Mouse (Mus musculus) granulocyte monocyte progenitor cell, adult 5-6 weeks (primary cell): ENCODE data around the gene Gm11639. TPM values are rescaled to one million over a fixed set of nuclear protein-coding genes. Genes with fewer than 3 reads are reported as not detected.
A peak's percentile ranks its signal among the peaks of the same experiment; 100 is the strongest.

ENCODE experiments used
- ATAC-seq: replicated peaks from 2 replicates; pipeline ENCODE4 v1.8.0; 2016; ENCODE audit warnings: mild to moderate bottlenecking, moderate TSS enrichment, inconsistent platforms; ENCODE audit not compliant: poor library complexity, severe bottlenecking
- total RNA-seq, 2 experiments: library from RNA; stranded (forward) in 1 of 2; stranded (reverse) in 1 of 2; fragments of 200-712, 200-1000 nt in 1 of 2; fragments of >200 nt in 1 of 2; fragmentation: Nextera tagmentation in 1 of 2; gene quantifications; 2 replicates each; pipeline ENCODE4 v1.2.3; 2014 to 2017

Gm11639 gene
- total RNA-seq, 2 experiments from 2014 or later, result not detected

DNA sequence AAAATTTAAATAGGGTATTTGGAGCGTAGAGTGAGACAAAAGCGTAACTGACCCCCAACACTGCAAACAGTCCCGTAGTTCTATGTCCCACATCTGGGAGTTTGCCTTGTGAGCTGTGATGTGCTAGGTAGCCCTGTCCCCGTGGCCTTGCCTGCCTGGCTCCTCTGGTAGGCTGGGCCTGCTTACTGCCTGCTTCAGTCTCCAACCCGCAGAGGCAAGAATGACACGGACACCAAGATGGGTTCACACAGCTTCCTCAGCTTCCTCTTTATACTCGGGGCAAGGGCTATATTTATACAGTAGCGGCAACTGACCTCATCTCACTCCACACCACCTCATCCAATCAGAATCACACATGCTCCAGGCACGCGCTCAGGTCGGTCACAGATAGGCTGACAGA is 10.7 kb upstream of the Gm11639 start:
- peak; percentile 59 for ATAC-seq

DNA sequence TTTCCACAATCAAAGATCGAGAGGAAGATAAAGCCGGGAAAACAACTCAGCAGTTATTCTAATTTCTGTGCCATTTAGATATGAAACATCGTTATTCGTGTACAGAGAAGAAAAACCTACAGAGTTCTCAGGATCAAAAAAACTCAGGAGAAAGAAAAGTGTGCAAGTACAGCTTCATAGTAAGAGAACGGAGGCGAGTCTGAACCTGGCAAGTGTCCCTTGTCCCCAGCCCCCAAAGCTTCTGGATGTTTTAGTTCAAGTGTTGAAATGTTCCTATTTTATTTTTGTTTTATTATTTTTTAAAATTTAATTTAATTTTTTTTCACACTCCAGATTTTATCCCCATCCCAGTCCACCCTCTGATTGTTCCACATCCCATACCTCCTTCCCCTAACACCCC is 7.7 kb downstream of the Gm11639 start:
- no peak for ATAC-seq

DNA sequence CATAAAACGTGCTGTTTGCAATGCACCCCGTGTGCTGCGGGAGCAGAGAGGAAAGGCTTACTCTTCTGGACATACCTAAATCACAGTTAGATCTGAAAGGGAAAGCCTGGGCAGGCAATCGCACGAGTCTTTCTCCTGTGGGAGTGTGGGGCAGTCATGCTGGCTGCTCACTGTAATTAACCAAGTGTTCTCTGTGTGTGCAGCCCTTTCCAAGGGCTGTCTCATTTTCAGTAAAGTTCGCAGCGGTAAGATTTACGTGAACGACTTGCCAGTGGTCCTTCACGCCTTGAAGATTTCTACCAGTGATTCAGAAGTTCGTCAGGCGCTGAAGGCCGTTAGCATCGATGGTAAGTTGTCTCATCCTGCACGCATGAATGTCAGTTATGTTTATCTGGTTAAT is 18.6 kb downstream of the Gm11639 start:
- no peak for ATAC-seq

DNA sequence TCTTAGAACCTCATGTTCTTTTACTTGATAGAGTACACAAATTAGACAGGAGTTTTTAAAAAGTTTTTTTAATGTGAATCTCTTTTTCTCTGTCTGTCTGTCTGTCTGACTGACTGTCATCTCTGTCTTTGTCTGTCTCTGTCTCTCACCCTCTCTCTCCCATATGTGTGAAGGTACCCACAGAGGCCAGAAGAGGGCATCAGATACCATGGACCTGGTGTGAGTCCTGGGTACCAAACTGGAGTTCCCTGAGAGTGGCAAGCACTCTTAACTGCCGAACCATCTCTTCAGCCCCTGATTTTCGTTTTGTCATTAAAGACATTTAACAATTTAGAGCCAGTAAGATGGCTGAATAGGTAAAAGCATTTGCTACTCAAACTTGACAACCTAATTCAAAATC is 21.6 kb downstream of the Gm11639 start:
- ATAC-seq, result no peak

DNA sequence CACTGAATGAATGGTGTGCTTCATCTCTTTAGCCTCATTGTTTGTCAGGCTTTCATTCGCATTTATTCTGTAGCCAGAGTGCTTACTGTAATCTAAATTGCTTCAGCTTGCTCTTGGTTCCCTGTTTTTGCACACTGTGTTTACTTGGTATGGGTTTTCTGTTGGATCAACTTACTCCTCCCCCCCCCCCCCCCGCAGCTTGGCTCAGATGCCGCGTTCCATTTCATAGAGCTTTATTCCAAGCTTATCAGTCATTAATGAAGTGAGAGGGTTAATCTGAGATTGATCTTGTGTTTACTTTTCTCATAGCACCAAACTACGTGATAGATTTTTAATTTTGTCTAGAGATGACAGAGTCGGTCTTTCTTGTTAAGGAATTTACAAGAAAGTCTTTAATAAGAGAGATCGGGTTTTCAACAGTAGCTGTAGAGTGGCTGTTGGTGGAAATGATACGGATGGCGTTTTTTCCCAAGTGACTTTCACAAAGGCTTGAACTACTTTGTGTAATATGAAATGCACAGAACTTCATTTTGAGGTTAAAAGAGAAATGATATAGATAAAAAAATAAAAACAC is 59.6 kb downstream of the Gm11639 start:
- ATAC-seq, result no peak

DNA sequence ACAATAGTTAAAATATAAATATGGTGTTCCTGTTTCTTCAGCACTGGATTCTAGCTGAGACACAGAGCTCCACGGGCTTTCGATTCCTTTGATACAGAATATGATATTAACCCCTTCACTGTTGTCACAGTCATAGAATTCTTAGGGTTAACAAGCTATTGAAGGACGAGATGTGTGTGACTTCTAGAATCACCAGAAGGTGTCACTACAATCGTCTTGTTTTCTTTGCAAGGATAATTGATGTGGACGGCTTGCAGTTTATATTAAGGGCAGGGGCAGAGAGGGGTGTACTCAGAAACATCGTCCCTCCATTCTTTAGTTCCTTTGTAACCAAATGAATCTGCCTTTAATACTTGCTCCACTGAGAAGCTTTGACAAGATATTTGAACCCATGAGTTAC is 80.3 kb downstream of the Gm11639 start:
- ATAC-seq, result no peak

DNA sequence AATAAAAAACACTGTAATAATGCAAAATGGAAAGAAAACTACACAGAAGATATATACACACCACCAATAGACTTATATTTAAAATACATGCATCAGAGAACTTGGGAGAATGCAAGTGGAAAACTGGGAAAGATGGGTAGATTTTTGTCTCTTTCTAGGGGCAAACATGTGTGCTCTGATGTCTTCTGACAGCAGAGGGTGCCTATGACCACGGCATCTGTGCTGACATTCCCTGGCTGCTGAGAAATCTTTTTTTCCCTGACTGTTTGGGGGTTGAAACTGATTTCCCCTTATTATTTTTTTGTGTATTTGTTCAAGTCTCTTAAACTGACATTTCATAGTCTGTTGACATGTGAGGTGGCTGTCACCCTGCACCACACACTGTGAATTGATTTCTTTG is 81.6 kb downstream of the Gm11639 start:
- no peak for ATAC-seq

DNA sequence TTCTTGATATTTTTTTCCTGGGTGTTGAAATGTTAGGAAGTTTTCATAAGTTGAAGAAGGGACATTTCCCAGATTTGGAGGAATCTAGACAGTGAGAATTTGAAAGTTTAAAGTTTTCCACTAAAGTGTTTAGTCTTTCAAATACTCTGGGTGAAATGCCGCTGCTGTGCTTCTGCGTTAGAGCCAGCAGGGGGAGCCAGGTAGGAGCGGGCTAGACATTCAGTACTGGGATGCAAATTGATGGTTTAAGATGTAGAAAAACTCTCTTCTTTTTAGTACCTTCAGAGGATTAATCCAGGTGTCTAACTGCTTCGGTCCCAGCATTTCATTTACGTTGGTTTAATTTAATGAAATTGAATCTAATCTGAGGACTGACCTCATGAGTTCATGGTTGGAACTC is 82.6 kb downstream of the Gm11639 start:
- ATAC-seq, result peak; percentile 68

DNA sequence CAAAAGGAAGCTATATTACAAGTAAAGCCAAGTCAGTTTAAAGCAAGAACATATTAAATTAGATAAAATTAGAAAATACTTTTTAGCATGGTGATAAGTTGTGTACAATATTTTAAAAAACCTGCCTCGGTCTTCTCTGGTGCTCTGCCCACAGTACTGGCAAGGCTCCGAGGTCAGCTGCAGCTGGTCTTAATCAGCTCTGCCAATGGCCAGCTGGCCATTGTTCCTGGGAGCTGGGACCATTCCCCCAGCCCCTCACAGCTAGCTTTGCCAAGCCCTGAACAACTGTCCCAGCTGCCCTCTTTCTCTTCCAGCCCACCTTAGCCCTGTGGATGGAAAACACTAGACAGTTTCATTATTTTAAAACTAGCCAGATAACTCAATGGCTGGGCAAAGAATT is 93.3 kb downstream of the Gm11639 start:
- no peak for ATAC-seq

DNA sequence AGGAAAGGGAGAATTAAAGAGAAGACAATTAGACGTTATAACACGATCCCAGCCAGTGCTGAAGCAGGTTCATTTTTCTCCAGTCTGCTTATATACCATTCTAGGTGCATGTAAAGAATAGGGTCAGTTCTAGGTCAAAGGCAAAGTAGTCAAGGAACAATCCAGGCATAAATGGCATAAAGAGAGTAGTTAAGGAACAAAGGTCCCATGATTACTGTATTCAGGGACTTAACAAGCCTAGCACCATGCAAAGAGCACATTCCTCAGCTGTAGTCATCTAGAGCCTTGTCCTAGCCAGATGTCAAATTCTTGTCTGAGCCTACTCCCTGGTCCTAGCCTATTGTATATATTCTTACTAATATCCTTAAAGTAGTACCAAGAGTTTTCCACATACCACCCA is 259.2 kb downstream of the Gm11639 start:
- ATAC-seq, result no peak

DNA sequence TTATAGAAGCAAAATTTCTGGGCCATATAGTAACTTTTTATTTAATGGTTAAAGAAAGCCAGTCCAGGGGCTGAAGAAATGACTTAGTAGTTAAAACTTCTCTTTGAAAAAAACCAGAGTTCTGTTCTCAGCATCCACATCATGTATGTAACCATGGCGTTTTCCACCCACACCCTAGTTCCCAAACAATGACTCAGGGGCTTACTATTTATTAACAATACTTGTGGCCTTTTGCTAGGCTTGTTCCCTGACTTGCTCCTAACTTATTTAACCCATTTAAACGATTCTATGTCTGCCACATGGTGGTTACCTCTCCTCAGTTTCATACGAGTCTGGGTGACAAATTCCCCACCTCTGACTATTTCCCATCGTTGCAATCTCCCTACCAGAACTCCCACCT is 266.8 kb downstream of the Gm11639 start:
- ATAC-seq, result no peak

DNA sequence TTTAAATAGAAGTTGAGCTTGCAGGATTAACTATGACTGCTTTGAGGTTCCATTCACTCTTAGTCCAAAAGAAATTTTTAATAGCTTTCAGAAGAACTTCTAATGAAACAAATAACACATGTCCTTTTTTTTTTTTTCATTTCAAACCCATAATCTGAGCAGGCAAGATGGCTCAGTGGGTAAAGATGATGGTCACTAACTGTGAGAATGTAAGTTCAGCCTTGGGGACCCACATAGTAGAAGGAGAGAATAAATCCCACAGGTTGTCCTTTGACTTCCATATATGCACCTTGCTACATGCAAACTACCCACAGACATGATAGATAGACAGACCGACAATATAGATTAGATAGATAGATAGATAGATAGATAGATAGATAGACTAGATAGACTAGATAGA is 282.4 kb downstream of the Gm11639 start:
- no peak for ATAC-seq

DNA sequence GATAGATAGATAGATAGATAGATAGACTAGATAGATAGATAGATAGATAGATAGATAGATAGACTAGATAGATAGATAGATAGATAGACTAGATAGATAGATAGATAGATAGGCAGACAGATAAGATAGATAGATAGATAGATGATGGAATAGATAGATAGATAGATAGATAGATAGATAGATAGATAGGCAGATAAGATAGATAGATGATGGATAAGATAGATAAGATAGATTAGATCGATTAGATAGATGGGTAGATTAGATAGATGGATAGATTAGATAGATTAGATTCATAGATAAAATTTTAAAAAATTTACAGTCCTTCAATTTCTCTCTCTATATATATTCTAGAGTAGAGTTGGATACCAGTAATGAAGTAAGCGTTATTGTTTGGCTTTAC is 282.9 kb downstream of the Gm11639 start:
- no peak for ATAC-seq

DNA sequence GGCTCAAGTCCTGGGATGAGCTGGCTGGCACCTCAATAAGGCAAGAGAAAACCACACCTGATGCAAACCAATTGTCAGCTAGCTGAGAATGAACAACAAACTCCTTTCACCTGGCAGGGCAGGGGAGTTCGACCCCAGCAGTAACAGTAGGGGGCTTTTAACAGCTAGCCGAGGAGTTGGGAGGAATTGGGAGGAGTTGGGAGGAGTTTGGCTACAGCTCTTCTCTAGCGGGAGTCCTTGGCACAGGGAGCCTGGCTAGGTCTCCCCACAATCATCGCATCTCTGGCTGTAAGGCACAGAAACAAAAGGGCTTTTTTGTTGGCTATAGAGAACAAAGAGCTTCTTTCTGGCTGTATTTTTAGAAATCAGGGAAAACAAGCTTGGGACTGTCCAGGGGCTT is 285.8 kb downstream of the Gm11639 start:
- ATAC-seq, result no peak

DNA sequence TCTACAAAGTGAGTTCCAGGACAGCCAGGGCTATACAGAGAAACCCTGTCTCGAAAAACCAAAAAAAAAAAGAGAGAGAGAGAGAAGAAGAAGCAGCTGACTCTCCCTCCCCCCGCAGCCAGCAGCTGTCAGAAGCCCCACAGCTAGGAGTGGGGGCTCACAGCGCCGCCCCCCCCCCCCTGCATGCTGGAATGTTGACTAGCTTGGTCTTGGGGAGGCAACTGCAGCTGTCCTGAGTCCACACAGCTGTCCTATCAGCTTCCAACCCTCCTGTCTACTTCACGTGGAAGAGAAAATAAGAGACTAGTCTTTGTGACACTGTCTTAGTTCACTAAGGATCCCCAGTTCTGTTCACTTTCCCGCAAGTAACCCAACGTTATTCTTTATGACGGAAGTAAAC is 287.0 kb downstream of the Gm11639 start:
- ATAC-seq, result no peak

DNA sequence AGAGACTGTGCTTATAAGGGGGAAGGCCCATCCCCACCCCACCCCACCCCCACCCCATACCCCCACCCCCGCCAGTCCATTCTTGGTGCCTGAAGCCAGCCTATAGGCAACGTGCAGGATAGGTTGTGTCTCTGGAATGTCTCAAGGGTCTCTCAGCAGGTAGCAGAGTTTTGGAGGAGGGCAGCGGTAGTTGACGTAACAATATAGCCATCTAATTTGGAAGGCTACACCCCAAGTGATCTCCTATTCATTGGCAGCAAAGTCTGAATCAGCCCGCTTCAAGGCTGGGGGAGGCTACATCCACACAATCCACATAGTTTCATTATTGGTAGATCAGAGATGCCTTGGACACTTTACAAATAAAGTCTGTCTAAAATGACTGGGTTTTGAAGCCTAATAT is 292.5 kb downstream of the Gm11639 start:
- ATAC-seq, result no peak

DNA sequence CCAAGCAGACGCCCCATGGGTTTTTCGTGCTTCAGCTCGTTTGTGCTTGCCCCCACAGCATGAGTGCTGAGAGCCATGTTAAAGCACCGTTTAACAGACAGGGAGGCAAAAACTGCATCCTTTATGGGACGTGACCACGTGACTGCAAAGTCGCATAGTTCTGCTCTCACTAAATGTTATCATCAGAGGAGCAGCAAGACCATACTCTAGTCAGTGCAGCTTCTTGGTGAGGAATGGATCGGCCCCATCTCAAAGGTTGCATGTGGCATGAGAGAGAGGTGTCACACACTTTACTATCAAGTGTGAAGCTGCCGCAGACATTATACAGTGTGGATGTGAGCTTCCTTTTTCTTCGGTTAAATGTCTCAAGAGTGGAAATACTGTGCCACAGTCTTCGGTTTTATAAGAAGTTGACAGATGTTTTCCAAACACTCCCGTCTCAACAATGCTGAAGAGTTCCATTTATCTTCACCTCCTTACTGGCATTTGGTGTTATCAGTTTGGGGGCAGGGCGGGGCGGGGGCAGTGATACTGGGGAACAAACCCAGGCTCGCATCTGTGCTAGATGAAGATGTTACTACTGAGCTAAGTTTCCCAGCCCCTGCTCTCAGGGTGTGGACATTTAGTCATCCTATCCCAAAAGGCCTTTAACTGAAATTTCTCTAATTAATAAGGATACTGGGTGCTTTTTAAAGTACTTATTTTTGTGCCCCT is 296.0 kb downstream of the Gm11639 start:
- ATAC-seq, result no peak

DNA sequence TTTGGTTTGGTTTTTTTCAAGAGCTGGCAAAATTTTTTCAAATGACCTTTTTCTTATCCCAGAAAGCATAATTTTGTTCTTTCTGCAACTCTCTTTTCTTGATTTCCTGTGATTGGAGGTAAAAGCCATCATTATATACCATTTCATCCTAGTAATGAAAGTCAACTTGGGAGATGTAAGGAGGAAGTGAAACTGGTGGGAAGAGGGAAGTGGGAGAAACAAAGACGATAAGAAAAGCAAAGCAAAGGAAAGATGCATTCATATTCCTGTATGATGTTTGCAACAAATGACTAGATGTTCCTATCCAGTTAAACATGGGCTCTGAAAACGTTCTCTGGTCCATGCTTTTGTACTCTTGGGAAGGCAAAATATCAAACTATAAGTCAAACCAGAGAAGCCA is 323.7 kb downstream of the Gm11639 start:
- peak; percentile 56 for ATAC-seq

DNA sequence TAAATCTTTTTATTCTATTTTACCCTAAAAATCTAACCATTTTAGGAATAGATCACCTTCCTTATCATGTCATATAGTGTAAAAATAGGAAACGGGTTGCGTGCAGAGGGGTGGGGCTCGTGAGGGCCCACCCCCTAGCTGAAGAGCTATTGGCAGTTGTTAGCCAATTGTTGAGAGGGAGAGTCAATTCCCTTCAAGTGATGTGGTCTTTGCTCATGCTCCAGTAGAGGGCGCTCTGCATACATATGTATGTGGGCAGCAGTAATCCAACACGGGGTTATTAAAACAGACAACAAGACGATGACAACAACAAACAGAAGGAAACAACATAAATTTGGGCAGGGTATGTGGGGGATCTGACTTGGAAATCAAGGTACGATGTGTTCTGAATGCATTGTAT is 335.6 kb downstream of the Gm11639 start:
- peak; percentile 59 for ATAC-seq

DNA sequence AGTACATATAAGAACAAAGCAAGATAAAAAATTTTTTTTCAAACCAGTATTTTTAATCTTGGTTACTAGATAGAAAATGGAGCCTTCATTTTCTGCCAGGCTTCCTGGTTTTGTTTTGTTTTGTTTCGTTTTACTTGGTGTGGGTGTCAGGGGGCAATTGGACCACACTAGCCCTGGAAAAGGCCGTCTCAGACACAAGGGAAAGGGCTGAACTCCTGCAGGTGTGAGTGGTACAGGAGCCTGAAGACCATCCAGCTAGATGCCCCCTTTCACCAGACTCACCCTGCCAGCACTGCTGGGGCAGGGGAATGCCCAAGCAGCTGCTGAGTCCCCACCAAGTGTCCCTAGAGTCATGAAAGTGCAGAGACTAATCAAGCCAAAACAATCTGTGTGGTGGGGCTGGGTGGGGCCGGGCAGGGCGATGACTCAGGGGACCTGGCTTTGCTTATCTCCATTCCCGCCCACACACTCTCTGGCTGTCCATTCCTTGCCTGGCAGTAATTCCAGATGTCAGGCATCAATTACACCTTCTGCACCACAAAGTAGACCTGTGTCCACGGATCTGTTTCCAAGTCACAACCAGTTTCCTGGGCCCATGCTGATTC is 343.3 kb downstream of the Gm11639 start:
- no peak for ATAC-seq

DNA sequence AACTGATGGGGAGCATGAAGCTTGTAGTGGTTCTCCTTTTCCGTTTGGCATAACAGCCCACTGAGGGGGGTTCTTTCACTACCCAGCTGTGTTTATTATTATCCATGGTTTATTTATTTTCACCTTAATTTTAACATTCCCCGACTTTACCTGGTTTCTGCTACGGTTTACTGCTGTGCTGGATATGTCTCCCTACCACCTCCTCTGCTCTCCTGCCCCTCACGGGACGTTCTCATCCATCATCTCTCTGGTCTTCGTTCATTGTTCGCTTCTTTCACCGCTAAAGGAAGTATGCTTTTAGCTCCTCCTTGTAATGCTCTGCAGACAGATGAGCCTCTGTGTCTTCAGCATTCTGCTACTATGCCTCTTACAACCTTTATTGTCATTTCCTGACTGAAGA is 344.0 kb downstream of the Gm11639 start:
- no peak for ATAC-seq

DNA sequence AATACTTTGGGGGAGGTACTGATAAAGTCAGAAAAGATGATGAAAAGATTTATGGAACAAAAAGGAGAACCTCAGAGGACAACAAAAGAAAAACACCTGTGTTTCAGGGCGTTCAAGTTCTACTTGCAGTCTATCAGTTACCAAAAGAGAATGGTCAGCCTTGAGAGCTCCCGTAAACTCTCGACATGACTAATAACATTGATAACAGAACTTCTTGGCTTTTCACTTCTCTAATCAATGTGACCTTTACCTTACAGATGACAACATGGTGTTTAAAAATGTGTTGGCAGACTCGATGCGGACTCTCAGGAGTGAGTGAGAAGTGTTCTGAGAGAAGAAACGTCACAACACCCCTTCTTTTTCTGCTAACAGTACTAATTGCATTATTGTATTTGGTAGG is 344.7 kb downstream of the Gm11639 start:
- no peak for ATAC-seq
